12 mouse cellular contexts compared by ENCODE assay signal in genomic region chr11:74672901-74673513, GRCm38 (mm10). TPM values are rescaled to one million over a fixed set of nuclear protein-coding genes. Genes with fewer than 3 reads are reported as not detected.
DNase-seq lines count a peak whose midpoint lies in the region; ATAC-seq and TF ChIP-seq lines count a peak whose summit lies in the region.
"Had no signal": no experiment of that assay in that cellular context is flagged by ENCODE, and none has a peak within 500 bp of the region (broad histone marks: within the 10 kb centered on the region; RNA-seq: fewer than 3 reads in every experiment).

No protein-coding gene starts in this region.

- peaks cover 50% of the 10 kb centered on the region for H3K36me3 ChIP-seq in intestine, postnatal 0 days (ENCODE audit: control insufficient read depth, insufficient read depth)
- peaks cover 19% of the 10 kb centered on the region for H3K36me3 ChIP-seq in intestine, embryonic 15.5 days
- H3K36me3 ChIP-seq in limb, embryonic 15.5 days: peaks cover 53% of the 10 kb centered on the region

- peak; percentile 3 for DNase-seq in right cerebral cortex, postnatal 25 days
- no peak for DNase-seq in right cerebral cortex, postnatal 4 days
- no peak for DNase-seq in testis, postnatal 14 days (ENCODE audit: low spot score)
- DNase-seq in cerebellum, postnatal 4 days (ENCODE audit: low spot score in 2 of 2): no peak
- DNase-seq: cerebellum, adult 8-10 months; lung, postnatal 14 days had no signal

- WGBS in intestine, postnatal 0 days: 77% methylated on average over 6 of the region's 6 CpGs
- 76% methylated on average over 6 of the region's 6 CpGs for WGBS in intestine, embryonic 15.5 days
- 73% methylated on average over 6 of the region's 6 CpGs for whole genome bisulfite sequencing in limb, embryonic 15.5 days

- H3K4me3 ChIP-seq in intestine, postnatal 0 days (ENCODE audit: low read depth, low read length): no peak overlapping the region
- no peak overlapping the region for H3K4me3 ChIP-seq in intestine, embryonic 15.5 days (replicated peaks)
- no peak overlapping the region for H3K4me3 ChIP-seq in limb, embryonic 15.5 days
- H3K4me3 ChIP-seq: forebrain, embryonic 10.5 days; hindbrain, embryonic 12.5 days; midbrain, embryonic 12.5 days had no signal

- no peaks in the 10 kb centered on the region for H3K27me3 ChIP-seq in intestine, postnatal 0 days (replicated peaks; ENCODE audit: control insufficient read depth, insufficient read depth, low read length)
- H3K27me3 ChIP-seq in intestine, embryonic 15.5 days (replicated peaks): no peaks in the 10 kb centered on the region
- H3K27me3 ChIP-seq in limb, embryonic 15.5 days: no peaks in the 10 kb centered on the region
- H3K27me3 ChIP-seq: hindbrain, embryonic 12.5 days; midbrain, embryonic 12.5 days had no signal

- ATAC-seq in intestine, postnatal 0 days: peak; percentile 28; the same call in 1 of the 2 replicates
- no peak for ATAC-seq in intestine, embryonic 15.5 days
- 0 out of 2 replicates have a peak, but pooled peaks have one; percentile 33 for ATAC-seq in limb, embryonic 15.5 days (ENCODE audit: insufficient number of reproducible peaks, low FRiP score, low TSS enrichment, low read depth)

- H3K4me2 ChIP-seq in intestine, postnatal 0 days (replicated peaks; ENCODE audit: low read depth): no peak overlapping the region
- no peak overlapping the region for H3K4me2 ChIP-seq in intestine, embryonic 15.5 days (replicated peaks)
- H3K4me2 ChIP-seq in limb, embryonic 15.5 days: no peak overlapping the region
- H3K4me2 ChIP-seq: hindbrain, embryonic 12.5 days; midbrain, embryonic 12.5 days had no signal

- no peaks in the 10 kb centered on the region for H3K9me3 ChIP-seq in intestine, postnatal 0 days (ENCODE audit: control insufficient read depth)
- no peaks in the 10 kb centered on the region for H3K9me3 ChIP-seq in intestine, embryonic 15.5 days
- no peaks in the 10 kb centered on the region for H3K9me3 ChIP-seq in limb, embryonic 15.5 days
- H3K9me3 ChIP-seq: forebrain, embryonic 10.5 days; hindbrain, embryonic 12.5 days; midbrain, embryonic 12.5 days had no signal

- no peak for TF ChIP-seq CTCF in intestine, postnatal 0 days (IDR thresholded peaks at IDR 0.05; ENCODE audit: low read depth)

- no peak overlapping the region for H3K9ac ChIP-seq in intestine, postnatal 0 days (ENCODE audit: low read depth, low read length)
- H3K9ac ChIP-seq in intestine, embryonic 15.5 days: no peak overlapping the region
- no peak overlapping the region for H3K9ac ChIP-seq in limb, embryonic 15.5 days
- H3K9ac ChIP-seq: hindbrain, embryonic 12.5 days; midbrain, embryonic 12.5 days had no signal

- H3K27ac ChIP-seq in intestine, postnatal 0 days (ENCODE audit: low read depth, low read length): no peak overlapping the region
- H3K27ac ChIP-seq in intestine, embryonic 15.5 days: no peak overlapping the region
- no peak overlapping the region for H3K27ac ChIP-seq in limb, embryonic 15.5 days
- H3K27ac ChIP-seq: forebrain, embryonic 10.5 days; hindbrain, embryonic 12.5 days; midbrain, embryonic 12.5 days had no signal

- H3K4me1 ChIP-seq in intestine, postnatal 0 days (replicated peaks; ENCODE audit: control insufficient read depth, insufficient read depth, low read length): no peaks in the 10 kb centered on the region
- H3K4me1 ChIP-seq in intestine, embryonic 15.5 days (replicated peaks): no peaks in the 10 kb centered on the region
- H3K4me1 ChIP-seq in limb, embryonic 15.5 days: no peaks in the 10 kb centered on the region
- H3K4me1 ChIP-seq: forebrain, embryonic 10.5 days; hindbrain, embryonic 12.5 days; midbrain, embryonic 12.5 days had no signal

RNA-seq across cellular contexts. Expression of gene Cluh, which starts 23.7 kb away (rescaled TPM):
- polyA plus RNA-seq in intestine, postnatal 0 days (2015; fragmentation: Nextera tagmentation; extraction: Ambion mirVana): 21.4 and 23.1 TPM in 2 replicates
- polyA plus RNA-seq in intestine, embryonic 15.5 days (2015; fragmentation: Nextera tagmentation; extraction: Ambion mirVana): 56.4 and 61.4 TPM in 2 replicates
- 23.9 and 24.7 TPM in 2 replicates for polyA plus RNA-seq in limb, embryonic 15.5 days (2015; fragmentation: Nextera tagmentation; extraction: Ambion mirVana)

RNA-seq across cellular contexts. Expression of gene Pafah1b1, which starts 51.5 kb away (rescaled TPM):
- polyA plus RNA-seq in intestine, postnatal 0 days (2015; fragmentation: Nextera tagmentation; extraction: Ambion mirVana): 62.1 and 68.6 TPM in 2 replicates
- 40.0 and 55.8 TPM in 2 replicates for polyA plus RNA-seq in intestine, embryonic 15.5 days (2015; fragmentation: Nextera tagmentation; extraction: Ambion mirVana)
- polyA plus RNA-seq in limb, embryonic 15.5 days (2015; fragmentation: Nextera tagmentation; extraction: Ambion mirVana): 44.7 and 46.2 TPM in 2 replicates

RNA-seq across cellular contexts. Expression of gene Ccdc92b, which starts 53.6 kb away (rescaled TPM):
- polyA plus RNA-seq in intestine, postnatal 0 days (2015; fragmentation: Nextera tagmentation; extraction: Ambion mirVana): 0.25 and 0.35 TPM in 2 replicates
- 0.52 and 0.54 TPM in 2 replicates for polyA plus RNA-seq in intestine, embryonic 15.5 days (2015; fragmentation: Nextera tagmentation; extraction: Ambion mirVana)
- 0.25 and 0.31 TPM in 2 replicates for polyA plus RNA-seq in limb, embryonic 15.5 days (2015; fragmentation: Nextera tagmentation; extraction: Ambion mirVana)
